Mouse (Mus musculus) kidney, embryonic 14.5 days (tissue): Measurements from ENCODE around the gene Tacc2. TPM values are rescaled to one million over a fixed set of nuclear protein-coding genes. Genes with fewer than 3 reads are reported as not detected.

Source experiments
- ATAC-seq: fragments of 200-750 bp; cut with Nextera tagmentation; 2 replicates; pipeline ENCODE4 v1.8.0; 2017; ENCODE audit warnings: moderate number of reproducible peaks, mild to moderate bottlenecking, moderate TSS enrichment, moderate library complexity; ENCODE audit not compliant: low FRiP score, low TSS enrichment
- H3K27ac ChIP-seq: fragments of 300-500 bp; sonication (generic); 2 replicates; pipeline ENCODE4 v1.5.1; 2014; ENCODE audit warnings: low read depth, mild to moderate bottlenecking, low read length, moderate library complexity, mixed read lengths
- H3K27me3 ChIP-seq: fragments of 300-500 bp; sonication (generic); 2 replicates; pipeline ENCODE4 v1.6.1; 2014; ENCODE audit warnings: mild to moderate bottlenecking, low read length; ENCODE audit not compliant: control insufficient read depth, insufficient read depth
- H3K36me3 ChIP-seq: fragments of 300-500 bp; sonication (generic); 2 replicates; pipeline ENCODE4 v1.6.1; 2014; ENCODE audit warnings: low read length, mixed read lengths; ENCODE audit not compliant: control insufficient read depth, insufficient read depth
- H3K4me1 ChIP-seq: fragments of 300-500 bp; sonication (generic); 2 replicates; pipeline ENCODE4 v1.6.1; 2014; ENCODE audit warnings: low read length, mixed read lengths; ENCODE audit not compliant: control insufficient read depth, insufficient read depth
- H3K4me2 ChIP-seq: fragments of 300-500 bp; sonication (generic); replicated peaks from 2 replicates; pipeline ENCODE4 v1.6.1; 2014; ENCODE audit warnings: low read depth, mild to moderate bottlenecking, low read length
- H3K4me3 ChIP-seq: fragments of 300-500 bp; sonication (generic); 2 replicates; pipeline ENCODE4 v1.5.1; 2014; ENCODE audit warnings: mild to moderate bottlenecking, low read length
- H3K9ac ChIP-seq: fragments of 300-500 bp; sonication (generic); 2 replicates; pipeline ENCODE4 v1.6.1; 2014; ENCODE audit warnings: low read depth, mild to moderate bottlenecking, low read length, moderate library complexity
- H3K9me3 ChIP-seq: fragments of 300-500 bp; sonication (generic); 2 replicates; pipeline ENCODE4 v1.6.1; 2016; ENCODE audit warnings: low read length; ENCODE audit not compliant: control insufficient read depth
- WGBS: fragments of 180-500 bp; shearing (Covaris S2); extraction: QIAGEN DNeasy Blood & Tissue Kit; methylation state at CpG from one replicate; pipeline ENCODE4 v1.1.7; 2014; 5-methylcytosine and 5-hydroxymethylcytosine counted together
- polyA plus RNA-seq: library from polyadenylated mRNA; unstranded; fragments of >200 nt; fragmentation: Nextera tagmentation; extraction: Ambion mirVana; gene quantifications from 2 replicates; pipeline ENCODE4 v1.2.1, GENCODE M21; 2014

Tacc2 gene
- polyA plus RNA-seq, 1 experiment from 2014 or later = 41.5 TPM

DNA sequence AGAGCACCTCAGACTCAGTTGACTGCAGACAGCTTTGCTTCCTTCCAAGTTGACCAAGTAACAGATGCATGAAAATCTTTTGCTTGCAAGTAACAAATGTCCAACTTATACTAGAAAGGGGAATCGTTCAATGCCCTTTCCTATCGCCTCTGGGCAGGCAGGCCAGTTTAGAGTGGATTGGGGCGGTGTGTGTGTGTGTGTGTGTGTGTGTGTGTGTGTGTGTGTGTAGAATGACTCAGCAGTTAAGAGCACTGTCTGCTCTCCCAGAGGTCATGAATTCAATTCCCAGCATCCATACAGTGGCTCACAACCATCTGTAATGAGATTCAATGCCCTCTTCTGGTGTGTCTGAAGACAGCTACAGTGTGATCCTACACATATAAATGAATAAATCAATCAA lies 22.8 kb downstream of the Tacc2 start:
- Histone ChIP-seq H3K9me3 (no peaks in the 10 kb centered on the region), H3K4me3 (no peak overlapping the region), H3K9ac (no peak overlapping the region), H3K27ac (no peak overlapping the region), H3K4me1 (no peaks in the 10 kb centered on the region), H3K36me3 (no peaks in the 10 kb centered on the region), H3K4me2 (no peak overlapping the region), H3K27me3 (no peaks in the 10 kb centered on the region)
- no peak for ATAC-seq
- WGBS = 91% methylated on average over 3 of the region's 3 CpGs

DNA sequence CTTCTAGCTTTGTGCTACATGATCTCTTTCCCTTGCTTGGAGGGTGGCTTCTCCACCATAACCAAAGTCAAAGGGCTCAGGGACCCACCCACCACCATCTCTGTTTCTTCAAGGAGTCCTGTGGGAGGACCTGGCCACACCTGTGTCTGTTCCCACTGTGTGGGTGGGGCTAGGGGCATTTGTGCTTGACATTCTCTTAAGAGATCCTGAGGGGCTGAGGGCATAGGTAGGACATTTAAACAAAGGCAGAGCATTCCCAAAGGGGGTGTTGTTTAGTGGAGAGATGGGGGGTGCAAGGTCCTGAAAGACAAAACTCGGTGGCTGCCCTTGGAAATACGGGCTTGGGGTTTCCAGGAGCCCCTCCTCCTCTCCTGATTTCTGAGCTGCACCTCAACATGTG lies 23.3 kb downstream of the Tacc2 start:
- H3K4me1 ChIP-seq = no peaks in the 10 kb centered on the region
- H3K9me3 ChIP-seq = no peaks in the 10 kb centered on the region
- ATAC-seq = no peak

DNA sequence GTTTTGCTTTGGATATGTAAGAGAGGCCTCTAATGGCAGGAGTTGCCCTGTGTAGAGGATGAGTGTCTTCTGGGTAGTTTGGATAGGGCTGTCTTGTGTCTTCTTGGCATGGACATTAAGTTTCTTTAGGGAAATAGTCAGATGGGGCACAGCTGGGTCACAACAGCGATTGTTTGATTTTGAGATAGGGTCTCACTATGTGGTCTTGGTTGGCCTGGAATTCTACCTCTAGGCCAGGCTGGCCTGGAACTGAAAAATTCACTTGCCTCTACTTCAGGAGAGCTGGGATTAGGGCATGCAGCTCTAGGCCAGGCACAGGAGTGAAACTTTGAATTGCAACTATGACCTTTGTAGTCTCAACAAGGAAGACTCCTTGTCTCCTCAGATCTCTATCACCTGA lies 25.6 kb downstream of the Tacc2 start:
- Histone ChIP-seq H3K9me3 (no peaks in the 10 kb centered on the region), H3K27ac (no peak overlapping the region), H3K4me2 (no peak overlapping the region), H3K4me3 (no peak overlapping the region), H3K9ac (no peak overlapping the region), H3K27me3 (no peaks in the 10 kb centered on the region), H3K36me3 (no peaks in the 10 kb centered on the region), H3K4me1 (peaks cover 4% of the 10 kb centered on the region; the same call in 1 of the 2 replicates)
- ATAC-seq = no peak
- 87% methylated on average over 1 of the region's 1 CpGs for WGBS

More for the DNA sequence above, 23.3 kb downstream of the Tacc2 start:
- no peak overlapping the region for H3K4me3 ChIP-seq
- no peaks in the 10 kb centered on the region for H3K36me3 ChIP-seq
- no peaks in the 10 kb centered on the region for H3K27me3 ChIP-seq
- H3K27ac ChIP-seq = no peak overlapping the region
- no peak overlapping the region for H3K4me2 ChIP-seq
- 61% methylated on average over 2 of the region's 2 CpGs for WGBS
- no peak overlapping the region for H3K9ac ChIP-seq

DNA sequence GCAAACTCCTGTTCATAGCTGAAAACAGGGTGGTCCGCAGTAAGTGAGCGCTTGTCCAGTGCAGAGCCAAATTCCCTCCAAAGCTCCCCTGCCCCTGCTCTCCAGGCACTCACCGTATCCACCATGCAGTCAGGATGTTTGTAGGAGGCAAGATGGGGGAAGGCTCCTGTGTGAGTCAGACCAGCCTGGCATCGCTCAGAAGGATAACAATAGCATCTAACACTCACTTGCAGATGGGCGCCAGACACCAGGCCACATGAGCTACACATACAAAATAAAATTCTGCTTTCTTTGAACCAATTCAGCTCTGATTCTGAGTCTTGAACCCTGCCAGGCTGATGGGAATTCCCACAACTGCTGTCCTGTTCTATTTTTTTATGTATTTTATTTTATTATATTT lies 26.3 kb downstream of the Tacc2 start:
- no peak overlapping the region for H3K9ac ChIP-seq
- no peak for ATAC-seq
- H3K36me3 ChIP-seq = no peaks in the 10 kb centered on the region
- WGBS = 88% methylated on average over 5 of the region's 5 CpGs
- H3K9me3 ChIP-seq = no peaks in the 10 kb centered on the region
- H3K4me3 ChIP-seq = no peak overlapping the region
- H3K27me3 ChIP-seq = no peaks in the 10 kb centered on the region
- peaks cover 4% of the 10 kb centered on the region; the same call in 1 of the 2 replicates for H3K4me1 ChIP-seq
- no peak overlapping the region for H3K27ac ChIP-seq
- no peak overlapping the region for H3K4me2 ChIP-seq

DNA sequence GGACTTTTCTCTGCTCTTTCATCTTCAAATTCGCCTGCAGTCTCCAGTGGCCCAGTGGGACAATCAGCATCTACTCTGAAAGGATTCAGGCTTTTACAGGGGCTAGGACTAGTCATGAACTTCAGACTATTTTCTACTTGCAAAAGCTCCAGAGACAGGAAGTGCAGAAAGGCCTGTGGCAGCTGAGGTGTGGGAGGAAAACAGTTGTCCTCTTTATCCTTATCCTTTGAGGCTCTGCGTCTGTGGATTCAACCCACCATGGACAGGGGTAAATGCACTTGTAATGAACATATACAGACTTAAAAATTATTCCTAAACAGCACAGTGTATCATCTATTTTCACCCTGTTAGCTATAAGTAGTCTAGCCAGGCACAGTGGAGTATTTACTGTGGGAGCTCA lies 27.2 kb downstream of the Tacc2 start:
- Histone ChIP-seq H3K27me3 (peaks cover 4% of the 10 kb centered on the region), H3K4me2 (no peak overlapping the region), H3K9ac (no peak overlapping the region), H3K9me3 (no peaks in the 10 kb centered on the region), H3K27ac (no peak overlapping the region), H3K36me3 (no peaks in the 10 kb centered on the region), H3K4me1 (peaks cover 4% of the 10 kb centered on the region; the same call in 1 of the 2 replicates), H3K4me3 (no peak overlapping the region)
- no peak for ATAC-seq
- 55% methylated on average over 2 of the region's 2 CpGs for WGBS

DNA sequence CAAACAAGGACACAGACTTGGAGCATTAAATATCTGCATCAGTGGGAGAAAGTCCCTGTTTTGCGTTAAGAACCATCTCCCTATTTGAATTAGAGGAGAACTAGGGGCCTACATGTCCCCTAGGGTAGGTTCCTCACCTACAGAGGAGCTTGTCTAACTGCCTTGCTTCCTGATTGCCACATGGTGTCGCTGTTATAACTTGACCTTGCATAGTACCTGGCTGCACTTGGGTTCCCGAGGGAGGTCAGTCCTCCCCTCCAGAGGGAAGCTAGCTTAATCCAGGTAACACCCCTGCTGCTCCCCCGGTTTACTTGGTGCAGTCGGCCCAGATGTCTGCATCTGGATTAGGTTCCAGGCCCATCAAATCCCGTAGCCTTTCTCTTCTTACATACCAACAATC lies 27.9 kb downstream of the Tacc2 start:
- Histone ChIP-seq H3K9me3 (no peaks in the 10 kb centered on the region), H3K36me3 (no peaks in the 10 kb centered on the region), H3K4me2 (no peak overlapping the region), H3K27me3 (peaks cover 4% of the 10 kb centered on the region), H3K4me3 (no peak overlapping the region), H3K9ac (no peak overlapping the region), H3K4me1 (peaks cover 4% of the 10 kb centered on the region; the same call in 1 of the 2 replicates), H3K27ac (no peak overlapping the region)
- ATAC-seq = no peak
- 35% methylated on average over 6 of the region's 6 CpGs for WGBS

DNA sequence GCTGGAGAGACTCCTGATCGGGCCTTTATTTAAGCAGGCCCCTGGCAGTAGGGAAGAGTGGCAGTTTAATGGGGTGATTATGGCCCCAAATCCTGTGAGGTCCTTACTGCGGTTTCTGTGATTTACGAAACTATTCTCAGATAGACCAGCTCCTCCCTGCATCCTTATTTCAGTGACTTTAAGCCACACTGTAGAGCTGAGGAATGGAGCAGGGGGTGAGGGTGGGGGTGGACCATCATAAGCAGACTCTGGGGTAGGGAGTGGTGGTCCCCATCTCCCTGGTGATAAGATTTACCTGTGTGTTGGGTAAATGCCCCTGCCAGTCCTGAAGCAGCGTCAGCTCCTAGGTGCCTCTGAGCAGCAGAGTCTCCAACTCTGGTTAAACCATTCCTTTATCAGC lies 29.7 kb downstream of the Tacc2 start:
- Histone ChIP-seq H3K27me3 (peaks cover 4% of the 10 kb centered on the region), H3K9ac (no peak overlapping the region), H3K4me1 (peaks cover 4% of the 10 kb centered on the region; the same call in 1 of the 2 replicates), H3K4me3 (no peak overlapping the region), H3K27ac (no peak overlapping the region), H3K36me3 (no peaks in the 10 kb centered on the region), H3K9me3 (no peaks in the 10 kb centered on the region), H3K4me2 (no peak overlapping the region)
- WGBS = 38% methylated on average over 4 of the region's 4 CpGs
- ATAC-seq = 0 out of 2 replicates have a peak, but pooled peaks have one; percentile 17

DNA sequence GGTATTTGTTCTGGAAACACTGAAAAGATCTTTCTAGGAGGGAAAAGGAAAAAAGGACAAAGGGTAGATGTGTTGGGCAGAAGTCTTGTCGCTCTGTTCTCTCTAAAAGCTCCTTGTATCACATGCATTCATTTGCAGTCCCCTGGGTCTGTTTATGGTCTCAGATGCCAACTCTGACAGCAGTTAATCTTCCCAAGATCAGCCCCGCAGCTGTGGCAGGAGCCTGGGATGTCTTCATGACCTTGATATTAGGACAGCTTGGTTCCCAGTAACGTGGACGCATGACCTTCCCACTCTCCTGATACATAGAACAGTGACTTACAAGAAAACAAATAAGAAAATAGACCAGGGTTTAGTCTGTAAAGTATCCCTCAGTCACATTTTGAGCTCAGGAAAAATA lies 36.7 kb downstream of the Tacc2 start:
- Histone ChIP-seq H3K4me1 (no peaks in the 10 kb centered on the region), H3K9me3 (no peaks in the 10 kb centered on the region), H3K27ac (no peak overlapping the region), H3K4me2 (no peak overlapping the region), H3K27me3 (peaks cover 4% of the 10 kb centered on the region), H3K9ac (no peak overlapping the region), H3K4me3 (no peak overlapping the region), H3K36me3 (no peaks in the 10 kb centered on the region)
- WGBS = 55% methylated on average over 4 of the region's 4 CpGs
- ATAC-seq = no peak

DNA sequence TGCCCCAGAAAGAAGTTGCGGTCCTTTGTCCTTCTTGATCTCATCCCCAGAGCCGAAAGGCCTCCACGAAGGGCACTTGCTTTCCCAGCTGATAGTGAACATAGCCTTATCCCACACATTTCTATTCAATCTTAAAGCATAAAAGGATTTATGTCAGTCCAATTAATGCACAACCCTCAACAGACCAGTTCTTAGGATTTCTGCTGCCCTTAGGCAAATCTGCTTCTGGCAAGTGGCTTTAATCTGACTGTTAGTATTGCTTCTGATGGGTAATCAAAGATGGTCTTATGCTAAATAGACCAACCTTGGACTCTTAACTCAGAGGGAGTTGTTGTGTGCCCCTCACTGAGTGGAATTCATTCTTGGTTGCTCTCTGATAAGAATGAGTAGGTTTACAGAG lies 40.4 kb downstream of the Tacc2 start:
- 91% methylated on average over 3 of the region's 3 CpGs for WGBS

More for the DNA sequence above, 40.4 kb downstream of the Tacc2 start:
- Histone ChIP-seq H3K4me3 (no peak overlapping the region), H3K9ac (no peak overlapping the region), H3K4me1 (no peaks in the 10 kb centered on the region), H3K36me3 (no peaks in the 10 kb centered on the region), H3K27me3 (no peaks in the 10 kb centered on the region), H3K27ac (no peak overlapping the region), H3K9me3 (no peaks in the 10 kb centered on the region), H3K4me2 (no peak overlapping the region)
- no peak for ATAC-seq
